Mouse (Mus musculus) MEL (cell line): ENCODE data around the gene Nhlrc4. TPM values are rescaled to one million over a fixed set of nuclear protein-coding genes. Genes with fewer than 3 reads are reported as not detected.

Experiments used
- DNase-seq: peaks from one replicate; pipeline ENCODE4 v3.0.0; 2011; ENCODE audit warnings: low read depth, low spot score
- H3K27ac ChIP-seq: 2 replicates; pipeline ENCODE4 v1.5.1; 2012; ENCODE audit warnings: low read depth, mild to moderate bottlenecking, control low read depth, low read length, moderate library complexity; ENCODE audit not compliant: control insufficient read depth
- H3K27me3 ChIP-seq, 2 experiments: fragments of 150-350 bp in 1 of 2; sonication (generic) in 1 of 2; 2 replicates each; pipeline ENCODE4 v1.6.1; 2012; ENCODE audit warnings: low read length in 2 of 2, mild to moderate bottlenecking in 2 of 2, improper control_type of control experiment in 1 of 2, moderate library complexity in 1 of 2; ENCODE audit not compliant: insufficient read depth in 2 of 2, control insufficient read depth in 1 of 2
- H3K36me3 ChIP-seq, 2 experiments: 2 replicates each; pipeline ENCODE4 v1.6.1; 2012 to 2014; ENCODE audit warnings: low read length in 2 of 2, improper control_type of control experiment in 1 of 2, inconsistent platforms in 1 of 2, mild to moderate bottlenecking in 1 of 2; ENCODE audit not compliant: insufficient read depth in 2 of 2, control insufficient read depth in 1 of 2
- H3K4me1 ChIP-seq, 2 experiments: fragments of 150-350 bp in 1 of 2; sonication (generic) in 1 of 2; 2 replicates each; pipeline ENCODE4 v1.6.1; 2012; ENCODE audit warnings: low read length in 2 of 2, improper control_type of control experiment in 1 of 2, mild to moderate bottlenecking in 1 of 2; ENCODE audit not compliant: insufficient read depth in 2 of 2, control insufficient read depth in 1 of 2
- H3K4me3 ChIP-seq, 2 experiments: fragments of 150-350 bp in 1 of 2; sonication (generic) in 1 of 2; 2 replicates each; pipeline ENCODE4 v1.5.1; 2012; ENCODE audit warnings: low read depth in 2 of 2, low read length in 2 of 2, mild to moderate bottlenecking in 2 of 2, moderate library complexity in 2 of 2, control low read depth in 1 of 2, improper control_type of control experiment in 1 of 2; ENCODE audit not compliant: control insufficient read depth in 1 of 2, insufficient read depth in 1 of 2
- H3K79me2 ChIP-seq: 2 replicates; pipeline ENCODE4 v1.6.1; 2012; ENCODE audit warnings: mild to moderate bottlenecking, low read length, moderate library complexity; ENCODE audit not compliant: control insufficient read depth, poor library complexity, insufficient read depth
- H3K9ac ChIP-seq: 2 replicates; pipeline ENCODE4 v1.6.1; 2012; ENCODE audit warnings: low read depth, mild to moderate bottlenecking, control low read depth, low read length, moderate library complexity; ENCODE audit not compliant: control insufficient read depth, poor library complexity, severe bottlenecking
- H3K9me3 ChIP-seq: fragments of 150-350 bp; sonication (generic); replicated peaks from 2 replicates; pipeline ENCODE4 v1.6.1; 2012; ENCODE audit warnings: mild to moderate bottlenecking, low read length, improper control_type of control experiment, moderate library complexity; ENCODE audit not compliant: insufficient read depth
- BHLHE40 ChIP-seq: IDR thresholded peaks from 2 replicates; pipeline ENCODE4 v1.6.1; 2012; ENCODE audit warnings: low read depth, mild to moderate bottlenecking, inconsistent platforms, low read length, improper control_type of control experiment, borderline replicate concordance
- CHD2 ChIP-seq: IDR thresholded peaks from 2 replicates; pipeline ENCODE4 v1.6.1; 2011; ENCODE audit warnings: low read length, improper control_type of control experiment
- GABPA ChIP-seq: IDR thresholded peaks from 2 replicates; pipeline ENCODE4 v1.6.1; 2012; ENCODE audit warnings: low read depth, mild to moderate bottlenecking, inconsistent platforms, low read length, improper control_type of control experiment, moderate library complexity
- GATA1 ChIP-seq: IDR thresholded peaks from 2 replicates; pipeline ENCODE4 v1.6.1; 2011; ENCODE audit warnings: low read depth, low read length, improper control_type of control experiment
- HCFC1 ChIP-seq: IDR thresholded peaks from 2 replicates; pipeline ENCODE4 v1.6.1; 2012; ENCODE audit warnings: low read depth, mild to moderate bottlenecking, inconsistent platforms, low read length, improper control_type of control experiment, moderate library complexity
- JUND ChIP-seq: IDR thresholded peaks from 2 replicates; pipeline ENCODE4 v1.6.1; 2011; ENCODE audit warnings: low read depth, mild to moderate bottlenecking, improper control_type of control experiment, low read length
- KAT2A ChIP-seq: conservative IDR thresholded peaks from 2 replicates; pipeline ENCODE4 v1.6.1; 2012; ENCODE audit warnings: low read depth, low read length, improper control_type of control experiment, inconsistent platforms
- MAFK ChIP-seq: IDR thresholded peaks from 2 replicates; pipeline ENCODE4 v1.6.1; 2011; ENCODE audit warnings: low read depth, mild to moderate bottlenecking, low read length, improper control_type of control experiment, borderline replicate concordance
- MAZ ChIP-seq: IDR thresholded peaks from 2 replicates; pipeline ENCODE4 v1.6.1; 2012; ENCODE audit warnings: low read depth, mild to moderate bottlenecking, inconsistent platforms, low read length, improper control_type of control experiment
- MYB ChIP-seq: IDR thresholded peaks from 2 replicates; pipeline ENCODE4 v1.6.1; 2011; ENCODE audit warnings: mild to moderate bottlenecking, low read depth, low read length, improper control_type of control experiment
- MYC ChIP-seq: IDR thresholded peaks from 2 replicates; pipeline ENCODE4 v1.6.1; 2011; ENCODE audit warnings: low read depth, mild to moderate bottlenecking, low read length, improper control_type of control experiment, moderate library complexity
- NRF1 ChIP-seq: IDR thresholded peaks from 2 replicates; pipeline ENCODE4 v1.6.1; 2014; ENCODE audit warnings: low read depth, mild to moderate bottlenecking, inconsistent platforms, low read length, improper control_type of control experiment, moderate library complexity; ENCODE audit not compliant: poor library complexity, insufficient read depth, severe bottlenecking
- POLR2AphosphoS2 ChIP-seq: IDR thresholded peaks from 2 replicates; pipeline ENCODE4 v1.6.1; 2011; ENCODE audit warnings: low read length, improper control_type of control experiment
- RAD21 ChIP-seq: IDR thresholded peaks from 2 replicates; pipeline ENCODE4 v1.6.1; 2011; ENCODE audit warnings: mild to moderate bottlenecking, low read depth, low read length, improper control_type of control experiment
- SMC3 ChIP-seq: IDR thresholded peaks from 2 replicates; pipeline ENCODE4 v1.6.1; 2011; ENCODE audit warnings: low read depth, low read length, improper control_type of control experiment
- TAL1 ChIP-seq: IDR thresholded peaks from 2 replicates; pipeline ENCODE4 v1.6.1; 2012; ENCODE audit warnings: mild to moderate bottlenecking, inconsistent platforms, low read length, moderate library complexity, mixed read lengths
- TBP ChIP-seq: IDR thresholded peaks from 2 replicates; pipeline ENCODE4 v1.8.0; 2011; ENCODE audit warnings: low read depth, low read length, improper control_type of control experiment
- TCF12 ChIP-seq: IDR thresholded peaks from 2 replicates; pipeline ENCODE4 v1.6.1; 2014; ENCODE audit warnings: low read depth, mild to moderate bottlenecking, inconsistent platforms, low read length, improper control_type of control experiment, moderate library complexity
- UBTF ChIP-seq: IDR thresholded peaks from 2 replicates; pipeline ENCODE4 v1.6.1; 2012; ENCODE audit warnings: low read depth, mild to moderate bottlenecking, inconsistent platforms, low read length, improper control_type of control experiment, moderate library complexity, borderline replicate concordance; ENCODE audit not compliant: insufficient read depth
- USF1 ChIP-seq: IDR thresholded peaks from 2 replicates; pipeline ENCODE4 v1.6.1; 2014; ENCODE audit warnings: low read depth, mild to moderate bottlenecking, inconsistent platforms, low read length, improper control_type of control experiment, moderate library complexity
- polyA plus RNA-seq, 2 experiments: library from polyadenylated mRNA; stranded (reverse) in 1 of 2; unstranded in 1 of 2; fragments of >175 nt in 1 of 2; fragments of >200 nt in 1 of 2; gene quantifications; 2 replicates each; pipeline versions ENCODE4 v1.2.1 to v1.2.4; 2012; ENCODE audit warnings: low replicate concordance in 2 of 2, low read depth in 1 of 2; ENCODE audit not compliant: insufficient read length in 2 of 2, insufficient read depth in 1 of 2, missing spikeins in 1 of 2
- total RNA-seq: library from RNA; depleted of rRNA; stranded (reverse); fragments of 300-350 nt; gene quantifications from 2 replicates; pipeline ENCODE4 v1.2.3, GENCODE M21; 2012

Gene Nhlrc4
- total and polyA plus RNA-seq, 3 experiments, result 0.19 to 0.23 TPM; not detected in 1

- H3K27ac ChIP-seq, result no peak overlapping the region
- H3K36me3 ChIP-seq, result peaks cover 0 to 6% of the 10 kb centered on the region in 2 experiments; a peak in 3 of 4 replicates
- no peak overlapping the region for H3K9ac ChIP-seq
Measured at GRCm38 (mm10) chr17:25956201-25956600, 11.4 kb upstream of the Nhlrc4 start.

GRCm38 (mm10) chr17:25955736-25956135, 11.0 kb upstream of the Nhlrc4 start:
- Histone ChIP-seq H3K27me3 (no peaks in the 10 kb centered on the region), H3K27ac (no peak overlapping the region), H3K4me1 (peaks cover 0 to 4% of the 10 kb centered on the region in 2 experiments; a peak in 3 of 4 replicates), H3K79me2 (no peaks in the 10 kb centered on the region), H3K9ac (no peak overlapping the region), H3K9me3 (no peaks in the 10 kb centered on the region), H3K36me3 (peaks cover 0 to 2% of the 10 kb centered on the region in 2 experiments; a peak in 3 of 4 replicates), H3K4me3 (no peak overlapping the region)
- TF ChIP-seq SMC3, result no peak
- no peak for TF ChIP-seq BHLHE40
- no peak for TF ChIP-seq JUND
- TF ChIP-seq GATA1, result no peak
- TF ChIP-seq GABPA, result no peak
- no peak for TF ChIP-seq MAFK
- TF ChIP-seq MYC, result no peak
- DNase-seq, result no peak

More at GRCm38 (mm10) chr17:25956201-25956600, 11.4 kb upstream of the Nhlrc4 start:
- no peaks in the 10 kb centered on the region for H3K79me2 ChIP-seq
- no peak overlapping the region for H3K4me3 ChIP-seq
- TF ChIP-seq POLR2AphosphoS2 (no peak), UBTF (no peak), GABPA (no peak), KAT2A (no peak), USF1 (no peak), CHD2 (no peak), RAD21 (no peak), TCF12 (no peak)
- TF ChIP-seq, all 39 proteins: peak for 0
- DNase-seq, result no peak
- Histone ChIP-seq H3K9me3 (no peaks in the 10 kb centered on the region), H3K4me1 (peaks cover 3 to 8% of the 10 kb centered on the region in 2 experiments; a peak in 3 of 4 replicates), H3K27me3 (no peaks in the 10 kb centered on the region)

- no peak for DNase-seq
- Histone ChIP-seq H3K79me2 (no peaks in the 10 kb centered on the region), H3K4me1 (no peaks in the 10 kb centered on the region), H3K27me3 (no peaks in the 10 kb centered on the region), H3K9me3 (no peaks in the 10 kb centered on the region), H3K27ac (no peak overlapping the region), H3K36me3 (no peaks in the 10 kb centered on the region; a peak in 1 of 4 replicates), H3K4me3 (no peak overlapping the region), H3K9ac (no peak overlapping the region)
- TF ChIP-seq MAZ (no peak), TBP (no peak), NRF1 (no peak), POLR2AphosphoS2 (no peak), HCFC1 (no peak), TAL1 (no peak), MYB (no peak)
Measured at GRCm38 (mm10) chr17:25954671-25955070, 9.9 kb upstream of the Nhlrc4 start.
